Mouse (Mus musculus) ES-E14 (cell line): ENCODE data around the gene Chrna4. TPM values are rescaled to one million over a fixed set of nuclear protein-coding genes. Genes with fewer than 3 reads are reported as not detected.

Experiments used
- DNase-seq: peaks from one replicate; pipeline ENCODE4 v3.0.0-alpha.2; 2013; ENCODE audit warnings: low read depth, low spot score
- H3K27ac ChIP-seq: 2 replicates; pipeline ENCODE4 v1.5.1; 2012; ENCODE audit warnings: low read depth, mild to moderate bottlenecking, low read length, moderate library complexity, mixed read lengths; ENCODE audit not compliant: poor library complexity, insufficient read depth, severe bottlenecking
- H3K36me3 ChIP-seq: 2 replicates; pipeline ENCODE4 v1.6.1; 2012; ENCODE audit warnings: mild to moderate bottlenecking, low read length, moderate library complexity, mixed read lengths; ENCODE audit not compliant: control insufficient read depth, poor library complexity, insufficient read depth, severe bottlenecking
- H3K4me1 ChIP-seq, 2 experiments: fragments of 150-350 bp in 1 of 2; sonication (generic) in 1 of 2; 2 replicates each; pipeline ENCODE4 v1.6.1; 2012; ENCODE audit warnings: low read length in 2 of 2, mild to moderate bottlenecking in 1 of 2, mixed read lengths in 1 of 2; ENCODE audit not compliant: control insufficient read depth in 2 of 2, insufficient read depth in 2 of 2, poor library complexity in 1 of 2
- H3K4me3 ChIP-seq, 2 experiments: fragments of 150-350 bp in 1 of 2; sonication (generic) in 1 of 2; 2 replicates each; pipeline ENCODE4 v1.5.1; 2012; ENCODE audit warnings: low read length in 2 of 2, low read depth in 1 of 2, mild to moderate bottlenecking in 1 of 2, mixed read lengths in 1 of 2; ENCODE audit not compliant: insufficient read depth in 1 of 2, poor library complexity in 1 of 2, severe bottlenecking in 1 of 2
- H3K9ac ChIP-seq: 2 replicates; pipeline ENCODE4 v1.6.1; 2012; ENCODE audit warnings: low read depth, mild to moderate bottlenecking, low read length, mixed read lengths; ENCODE audit not compliant: poor library complexity, insufficient read depth, severe bottlenecking
- H3K9me3 ChIP-seq: fragments of 150-350 bp; sonication (generic); 2 replicates; pipeline ENCODE4 v1.6.1; 2012; ENCODE audit warnings: low read depth, mild to moderate bottlenecking, low read length; ENCODE audit not compliant: control insufficient read depth, insufficient read depth
- CHD2 ChIP-seq: IDR thresholded peaks from 2 replicates; pipeline ENCODE4 v1.6.1; 2014; ENCODE audit warnings: mild to moderate bottlenecking, low read depth, low read length, inconsistent platforms
- HCFC1 ChIP-seq: IDR thresholded peaks from 2 replicates; pipeline ENCODE4 v1.6.1; 2012; ENCODE audit warnings: low read length, inconsistent platforms, borderline replicate concordance; ENCODE audit not compliant: insufficient read depth
- MAFK ChIP-seq: IDR thresholded peaks from 2 replicates; pipeline ENCODE4 v1.6.1; 2014; ENCODE audit warnings: mild to moderate bottlenecking, low read depth, low read length, inconsistent platforms; ENCODE audit not compliant: insufficient read depth
- ZC3H11A ChIP-seq: IDR thresholded peaks from 2 replicates; pipeline ENCODE4 v1.6.1; 2012; ENCODE audit warnings: low read depth, mild to moderate bottlenecking, inconsistent platforms, low read length, borderline replicate concordance
- ZNF384 ChIP-seq: IDR thresholded peaks from 2 replicates; pipeline ENCODE4 v1.6.1; 2012; ENCODE audit warnings: low read depth, low read length, inconsistent platforms
- in situ Hi-C, 2 experiments: fragments of 600-800 bp; cut with MboI; formaldehyde crosslinking; loops; one replicate each; pipeline ENCODE4 v1.15.1; 2025; ENCODE audit warnings: low sequenced_read_pairs in 2 of 2, inconsistent platforms in 1 of 2; ENCODE audit not compliant: unreplicated experiment in 2 of 2
- total RNA-seq: library from RNA; depleted of rRNA; stranded (reverse); fragments of 300-350 nt; gene quantifications from 2 replicates; pipeline ENCODE4 v1.2.3, GENCODE M21; 2012; rRNA removed

Gene Chrna4
- total RNA-seq, 1 experiment = 0.71 TPM

- no peak for TF ChIP-seq CHD2
- no peak for TF ChIP-seq ZC3H11A
- no peak for TF ChIP-seq MAFK
- TF ChIP-seq ZNF384 = no peak
- TF ChIP-seq HCFC1 = no peak
- in situ Hi-C loops = no loop called here
Measured at GRCm38 (mm10) chr2:180985635-180986034, 57.7 kb downstream of the Chrna4 start.

GRCm38 (mm10) chr2:180981133-180981532 lies 62.2 kb downstream of the Chrna4 start:
- DNase-seq = no peak
- no peak overlapping the region for H3K4me3 ChIP-seq
- H3K9me3 ChIP-seq = no peaks in the 10 kb centered on the region
- peaks cover 0 to 4% of the 10 kb centered on the region in 2 experiments; a peak in 2 of 4 replicates for H3K4me1 ChIP-seq
- TF ChIP-seq ZC3H11A = no peak
- no peak for TF ChIP-seq MAFK
- no peak for TF ChIP-seq HCFC1
- TF ChIP-seq CHD2 = no peak
- H3K36me3 ChIP-seq = peaks cover 53% of the 10 kb centered on the region
- H3K9ac ChIP-seq = no peak overlapping the region
- in situ Hi-C loops = no loop called here
- no peak overlapping the region for H3K27ac ChIP-seq

More at GRCm38 (mm10) chr2:180985635-180986034, 57.7 kb downstream of the Chrna4 start:
- DNase-seq = no peak
- peaks cover 16% of the 10 kb centered on the region for H3K36me3 ChIP-seq
- no peak overlapping the region for H3K9ac ChIP-seq
- no peaks in the 10 kb centered on the region for H3K9me3 ChIP-seq
- peaks cover 0 to 4% of the 10 kb centered on the region in 2 experiments; a peak in 2 of 4 replicates for H3K4me1 ChIP-seq
- H3K4me3 ChIP-seq = no peak overlapping the region
- H3K27ac ChIP-seq = no peak overlapping the region

Other genes starting within 250 kb of the Chrna4 start
- 53.8 and 58.4 TPM in 2 replicates for gene Ythdf1, start 122.6 kb downstream of the Chrna4 start, total RNA-seq
- gene Birc7, start 114.5 kb downstream of the Chrna4 start, total RNA-seq = 2.1 and 3.7 TPM in 2 replicates
- 7.8 and 12.4 TPM in 2 replicates for gene Nkain4, start 88.8 kb downstream of the Chrna4 start, total RNA-seq
- gene Arfgap1, start 76.3 kb downstream of the Chrna4 start, total RNA-seq = 46.7 and 55.0 TPM in 2 replicates
- 0.80 and 0.90 TPM in 2 replicates for gene Col20a1, start 57.0 kb downstream of the Chrna4 start, total RNA-seq
- 4.6 and 11.6 TPM in 2 replicates for gene Kcnq2, start 91.8 kb upstream of the Chrna4 start, total RNA-seq
- gene Eef1a2, start 113.5 kb upstream of the Chrna4 start, total RNA-seq = 0.76 and 0.95 TPM in 2 replicates
- gene Ppdpf, start 143.7 kb upstream of the Chrna4 start, total RNA-seq = 67.1 and 71.8 TPM in 2 replicates
- gene Ptk6, start 159.2 kb upstream of the Chrna4 start, total RNA-seq = 0.11 and 0.22 TPM in 2 replicates
- 0.67 and 0.79 TPM in 2 replicates for gene Srms, start 169.6 kb upstream of the Chrna4 start, total RNA-seq
- gene Fndc11, start 176.5 kb upstream of the Chrna4 start, total RNA-seq = 0.21 TPM in 1 of 2 replicates, not detected in the other
- gene Helz2, start 198.5 kb upstream of the Chrna4 start, total RNA-seq = 2.2 and 3.4 TPM in 2 replicates
- 15.2 and 16.4 TPM in 2 replicates for gene Gmeb2, start 244.5 kb upstream of the Chrna4 start, total RNA-seq